Mouse (Mus musculus) retina, embryonic 14.5 days (tissue): ENCODE measurements around the gene Fdx1l.

Source experiments
- DNase-seq: peaks from one replicate; pipeline ENCODE4 v3.0.0-alpha.2; 2015; ENCODE audit warnings: low spot score

The Fdx1l gene

GRCm38 (mm10) chr9:21073044-21073840 is at the start of gene Fdx1l, which contains the start of gene Gm49373:
Fdx1l (minus strand) TSS chr9:21073614.
Gm49373 (minus strand) TSS chr9:21073096.
- DNase-seq = peak; percentile 91

- DNase-seq = no peak
These were observed 48.1 kb upstream of the Fdx1l start for GRCm38 (mm10) chr9:21121483-21121882.

GRCm38 (mm10) chr9:21117073-21117472 is 43.7 kb upstream of the Fdx1l start:
- no peak for DNase-seq

- DNase-seq = no peak
These were observed 41.7 kb upstream of the Fdx1l start for GRCm38 (mm10) chr9:21115105-21115504.

- DNase-seq = no peak
These were observed 40.8 kb upstream of the Fdx1l start for GRCm38 (mm10) chr9:21114190-21114589.

GRCm38 (mm10) chr9:21113751-21114150 is 40.3 kb upstream of the Fdx1l start:
- DNase-seq = no peak

- DNase-seq = no peak
These were observed 34.3 kb upstream of the Fdx1l start for GRCm38 (mm10) chr9:21107607-21108237.

GRCm38 (mm10) chr9:21105760-21106564 is 32.5 kb upstream of the Fdx1l start:
- DNase-seq = no peak

- no peak for DNase-seq
These were observed 31.4 kb upstream of the Fdx1l start for GRCm38 (mm10) chr9:21104814-21105213.

- no peak for DNase-seq
These were observed 28.7 kb upstream of the Fdx1l start for GRCm38 (mm10) chr9:21102076-21102475.

- DNase-seq = no peak
These were observed 27.2 kb upstream of the Fdx1l start for GRCm38 (mm10) chr9:21100447-21101161.

GRCm38 (mm10) chr9:21097793-21098192 is 24.4 kb upstream of the Fdx1l start:
- DNase-seq = no peak

- DNase-seq = no peak
These were observed 22.5 kb upstream of the Fdx1l start for GRCm38 (mm10) chr9:21095958-21096357.

GRCm38 (mm10) chr9:21093423-21093822 is 20.0 kb upstream of the Fdx1l start:
- DNase-seq = no peak

GRCm38 (mm10) chr9:21091707-21092320 is 18.4 kb upstream of the Fdx1l start, which contains the start of the genes Gm38431 and Raver1:
Gm38431 (minus strand) TSS chr9:21091997.
Raver1 (minus strand) TSS chr9:21092008.
- peak; percentile 99 for DNase-seq

- DNase-seq = peak; percentile 2
These were observed 17.7 kb upstream of the Fdx1l start for GRCm38 (mm10) chr9:21090972-21091706.

GRCm38 (mm10) chr9:21090537-21090936 is 17.1 kb upstream of the Fdx1l start:
- no peak for DNase-seq

- DNase-seq = no peak
These were observed 9.9 kb upstream of the Fdx1l start for GRCm38 (mm10) chr9:21083324-21083723.

GRCm38 (mm10) chr9:21081127-21081526 is 7.7 kb upstream of the Fdx1l start:
- no peak for DNase-seq

GRCm38 (mm10) chr9:21075625-21076024 is 2.2 kb upstream of the Fdx1l start:
- no peak for DNase-seq

- DNase-seq = no peak
These were observed 759 bp upstream of the Fdx1l start for GRCm38 (mm10) chr9:21074173-21074572.
